10 mouse cellular contexts compared by ENCODE assay signal in the genomic region with DNA sequence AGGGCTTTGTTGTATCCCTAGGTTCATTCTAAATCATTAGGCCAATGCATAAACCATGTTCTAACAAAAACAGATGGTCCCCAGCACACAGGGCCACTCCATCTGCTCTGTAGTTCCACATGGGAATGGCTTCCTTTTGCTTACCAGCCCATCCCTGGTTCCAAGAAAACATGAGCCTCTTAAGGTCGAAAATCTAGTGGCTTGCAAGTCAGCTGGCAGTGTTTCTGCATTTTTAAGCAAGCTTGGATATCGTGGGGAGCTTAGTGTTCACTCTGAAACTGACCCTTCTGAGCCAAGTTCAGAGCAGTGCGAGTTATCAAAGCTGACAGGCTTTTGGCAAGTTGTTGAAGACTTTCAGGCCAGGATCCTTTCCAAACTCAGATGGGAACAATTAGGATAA.
DNase-seq lines count a peak whose midpoint lies in the region; ATAC-seq and TF ChIP-seq lines count a peak whose summit lies in the region.
"Had no signal": no experiment of that assay in that cellular context is flagged by ENCODE, and none has a peak within 500 bp of the region (broad histone marks: within the 10 kb centered on the region; RNA-seq: fewer than 3 reads in every experiment).

No protein-coding gene starts in this region.

- H3K9me3 ChIP-seq in heart, embryonic 10.5 days = no peaks in the 10 kb centered on the region
- no peaks in the 10 kb centered on the region for H3K9me3 ChIP-seq in embryonic facial prominence, embryonic 10.5 days
- no peaks in the 10 kb centered on the region for H3K9me3 ChIP-seq in midbrain, postnatal 0 days (ENCODE audit: low read length)
- H3K9me3 ChIP-seq: embryonic facial prominence, embryonic 13.5 days had no signal

- H3K4me2 ChIP-seq in midbrain, postnatal 0 days (ENCODE audit: low read depth, low read length, poor library complexity, severe bottlenecking) = no peak overlapping the region
- H3K4me2 ChIP-seq: embryonic facial prominence, embryonic 13.5 days had no signal

- no peak overlapping the region for H3K9ac ChIP-seq in midbrain, postnatal 0 days (replicated peaks; ENCODE audit: low read length, poor library complexity, severe bottlenecking)
- H3K9ac ChIP-seq: embryonic facial prominence, embryonic 13.5 days had no signal

- H3K4me1 ChIP-seq in heart, embryonic 10.5 days = 0 out of 2 replicates have a peak, but pooled peaks cover 3% of the 10 kb centered on the region
- peaks cover 7% of the 10 kb centered on the region; the same call in 1 of the 2 replicates for H3K4me1 ChIP-seq in embryonic facial prominence, embryonic 10.5 days
- no peaks in the 10 kb centered on the region for H3K4me1 ChIP-seq in midbrain, postnatal 0 days (ENCODE audit: insufficient read depth, low read length)

- peak; percentile 60; the same call in 1 of the 2 replicates for ATAC-seq in midbrain, postnatal 0 days (ENCODE audit: low FRiP score)
- no peak for ATAC-seq in granulocyte monocyte progenitor cell, adult 5-6 weeks (replicated peaks; ENCODE audit: poor library complexity, severe bottlenecking)

- H3K36me3 ChIP-seq in heart, embryonic 10.5 days = no peaks in the 10 kb centered on the region
- no peaks in the 10 kb centered on the region for H3K36me3 ChIP-seq in embryonic facial prominence, embryonic 10.5 days (replicated peaks)
- no peaks in the 10 kb centered on the region for H3K36me3 ChIP-seq in midbrain, postnatal 0 days (ENCODE audit: insufficient read depth, low read length)
- H3K36me3 ChIP-seq: embryonic facial prominence, embryonic 13.5 days had no signal

- H3K27ac ChIP-seq in heart, embryonic 10.5 days = no peak overlapping the region
- H3K27ac ChIP-seq in embryonic facial prominence, embryonic 10.5 days (replicated peaks) = peak overlapping the region; percentile 45; the same call in 1 of the 2 replicates
- H3K27ac ChIP-seq in midbrain, postnatal 0 days (ENCODE audit: low read depth, low read length) = no peak overlapping the region
- no peak overlapping the region for H3K27ac ChIP-seq in left cerebral cortex, adult 2 months
- H3K27ac ChIP-seq: embryonic facial prominence, embryonic 13.5 days had no signal

- intact Hi-C loops in heart, postnatal 10 days (cut with DNase I) = no loop called here
- intact Hi-C loops in left cerebral cortex, adult 2 months (cut with DNase I) = no loop called here

- 33% methylated on average over 3 of the region's 3 CpGs for WGBS in heart, embryonic 10.5 days
- WGBS in embryonic facial prominence, embryonic 10.5 days = 35% methylated on average over 3 of the region's 3 CpGs
- 38% methylated on average over 3 of the region's 3 CpGs for WGBS in midbrain, postnatal 0 days

- H3K4me3 ChIP-seq in heart, embryonic 10.5 days = no peak overlapping the region
- H3K4me3 ChIP-seq in embryonic facial prominence, embryonic 10.5 days = no peak overlapping the region
- H3K4me3 ChIP-seq in midbrain, postnatal 0 days (ENCODE audit: low read depth, low read length) = no peak overlapping the region
- no peak overlapping the region for H3K4me3 ChIP-seq in left cerebral cortex, adult 2 months
- H3K4me3 ChIP-seq: embryonic facial prominence, embryonic 13.5 days had no signal

- no peaks in the 10 kb centered on the region for H3K27me3 ChIP-seq in heart, embryonic 10.5 days (ENCODE audit: insufficient read depth, poor library complexity, severe bottlenecking)
- H3K27me3 ChIP-seq in embryonic facial prominence, embryonic 10.5 days (replicated peaks; ENCODE audit: low read depth, poor library complexity, severe bottlenecking) = no peaks in the 10 kb centered on the region
- no peaks in the 10 kb centered on the region for H3K27me3 ChIP-seq in midbrain, postnatal 0 days (ENCODE audit: insufficient read depth, low read length)
- H3K27me3 ChIP-seq: CH12.LX; embryonic facial prominence, embryonic 13.5 days had no signal

- DNase-seq in heart, adult 11 months = peak; percentile 99
- DNase-seq in heart, embryonic 10.5 days (ENCODE audit: low spot score) = no peak
- peak; percentile 56 for DNase-seq in embryonic facial prominence, embryonic 10.5 days (ENCODE audit: low spot score)
- DNase-seq in heart, postnatal 10 days = peak; percentile 78 to 81
- DNase-seq in layer of hippocampus, adult 11-12 months (ENCODE audit: low spot score) = peak; percentile 39
- peak; percentile 90 for DNase-seq in midbrain, postnatal 0 days (ENCODE audit: low spot score)
- no peak for DNase-seq in left cerebral cortex, adult 2 months (ENCODE audit: extremely low spot score in 1 of 2, low spot score in 2 of 2)

- TF ChIP-seq CTCF in midbrain, postnatal 0 days (IDR thresholded peaks at IDR 0.05) = no peak
- no peak for TF ChIP-seq CTCF in left cerebral cortex, adult 2 months (IDR thresholded peaks at IDR 0.05)

Comparison
In these comparisons a context has a peak if more than half of its experiments do, and no peak if none do; other contexts are left out.
1. DNase-seq: peak in heart, adult 11 months (single experiment), embryonic facial prominence, embryonic 10.5 days (single experiment), heart, postnatal 10 days (2 of 2), layer of hippocampus, adult 11-12 months (single experiment) and midbrain, postnatal 0 days (single experiment); none in heart, embryonic 10.5 days (single experiment) and left cerebral cortex, adult 2 months (0 of 2).